Comparison of ENCODE assay signal across 8 mouse cellular contexts in genomic region chr10:24131451-24132262, GRCm38 (mm10). TPM values are rescaled to one million over a fixed set of nuclear protein-coding genes. Genes with fewer than 3 reads are reported as not detected.
A peak's percentile ranks its signal among the peaks of the same experiment; 100 is the strongest.
DNase-seq lines count a peak whose midpoint lies in the region; ATAC-seq and TF ChIP-seq lines count a peak whose summit lies in the region.

No protein-coding gene starts in this region.

- peak; percentile 91 for ATAC-seq in forebrain, embryonic 15.5 days (replicated peaks)
- peak; percentile 89 for ATAC-seq in hindbrain, postnatal 0 days

- no peaks in the 10 kb centered on the region for H3K27me3 ChIP-seq in spleen, adult 2 months (ENCODE audit: control insufficient read depth, insufficient read depth, low read length)
- H3K27me3 ChIP-seq in forebrain, embryonic 15.5 days, result no peaks in the 10 kb centered on the region
- no peaks in the 10 kb centered on the region for H3K27me3 ChIP-seq in hindbrain, postnatal 0 days (ENCODE audit: insufficient read depth, low read length)
- no peaks in the 10 kb centered on the region for H3K27me3 ChIP-seq in megakaryocyte, embryonic 14.5 days (replicated peaks)

- 0 out of 2 replicates have a peak, but pooled peaks have one; percentile 7 for TF ChIP-seq CTCF in spleen, adult 2 months (IDR thresholded peaks at IDR 0.05; ENCODE audit: extremely low read depth, insufficient read depth, insufficient read length, insufficient replicate concordance)
- peak; percentile 86 for TF ChIP-seq CTCF in hindbrain, postnatal 0 days (IDR thresholded peaks at IDR 0.05; ENCODE audit: low read depth)

- no peak overlapping the region; the same call in 1 of the 2 replicates for H3K4me3 ChIP-seq in spleen, adult 2 months (ENCODE audit: extremely low read depth, insufficient read depth, insufficient read length)
- H3K4me3 ChIP-seq in forebrain, embryonic 15.5 days, result no peak overlapping the region
- peak overlapping the region; percentile 16; the same call in 1 of the 2 replicates for H3K4me3 ChIP-seq in hindbrain, postnatal 0 days (ENCODE audit: low read length)
- peak overlapping the region; percentile 84 for H3K4me3 ChIP-seq in megakaryocyte, embryonic 14.5 days (replicated peaks)

- H3K9ac ChIP-seq in forebrain, embryonic 15.5 days (replicated peaks), result no peak overlapping the region
- no peak overlapping the region for H3K9ac ChIP-seq in hindbrain, postnatal 0 days (replicated peaks; ENCODE audit: low read length)

- H3K9me3 ChIP-seq in forebrain, embryonic 15.5 days, result no peaks in the 10 kb centered on the region
- H3K9me3 ChIP-seq in hindbrain, postnatal 0 days (ENCODE audit: low read length), result no peaks in the 10 kb centered on the region
- H3K9me3 ChIP-seq in megakaryocyte, embryonic 14.5 days, result no peaks in the 10 kb centered on the region

- H3K36me3 ChIP-seq in spleen, adult 2 months (ENCODE audit: control insufficient read depth, insufficient read depth, low read length), result no peaks in the 10 kb centered on the region
- H3K36me3 ChIP-seq in forebrain, embryonic 15.5 days, result no peaks in the 10 kb centered on the region
- no peaks in the 10 kb centered on the region for H3K36me3 ChIP-seq in hindbrain, postnatal 0 days (ENCODE audit: insufficient read depth, low read length)
- no peaks in the 10 kb centered on the region for H3K36me3 ChIP-seq in megakaryocyte, embryonic 14.5 days (replicated peaks; ENCODE audit: low read length)

- H3K4me1 ChIP-seq in spleen, adult 2 months (ENCODE audit: control insufficient read depth, insufficient read depth, insufficient read length), result no peaks in the 10 kb centered on the region
- no peaks in the 10 kb centered on the region for H3K4me1 ChIP-seq in forebrain, embryonic 15.5 days
- H3K4me1 ChIP-seq in hindbrain, postnatal 0 days (ENCODE audit: insufficient read depth, low read length), result no peaks in the 10 kb centered on the region
- H3K4me1 ChIP-seq in megakaryocyte, embryonic 14.5 days, result peaks cover 36% of the 10 kb centered on the region

- DNase-seq in spleen, adult 2 months (ENCODE audit: low read depth in 1 of 2, low spot score in 2 of 2), result peak; percentile 55 to 77
- DNase-seq in spleen, adult 12 weeks (ENCODE audit: low spot score), result no peak
- peak; percentile 61 to 63 for DNase-seq in cerebellum, adult 18-20 months
- DNase-seq in hindbrain, postnatal 0 days (ENCODE audit: low spot score), result peak; percentile 92
- peak; percentile 46 to 60 for DNase-seq in left cerebral cortex, adult 18-20 months (ENCODE audit: low spot score in 2 of 2)
- peak; percentile 68 to 85 for DNase-seq in spleen, postnatal 36 days (ENCODE audit: low spot score in 2 of 2)

- WGBS in spleen, adult 2 months, result 36% methylated on average over 9 of the region's 9 CpGs
- 22% methylated on average over 9 of the region's 9 CpGs for WGBS in forebrain, embryonic 15.5 days
- WGBS in hindbrain, postnatal 0 days, result 18% methylated on average over 9 of the region's 9 CpGs

- no peak overlapping the region; the same call in 1 of the 2 replicates for H3K27ac ChIP-seq in spleen, adult 2 months (ENCODE audit: insufficient read depth, low read length)
- H3K27ac ChIP-seq in forebrain, embryonic 15.5 days (replicated peaks), result no peak overlapping the region
- H3K27ac ChIP-seq in hindbrain, postnatal 0 days, result no peak overlapping the region

- no peak for TF ChIP-seq POLR2A in spleen, adult 2 months (IDR thresholded peaks at IDR 0.05; ENCODE audit: low read depth, low read length)

- H3K4me2 ChIP-seq in forebrain, embryonic 15.5 days (replicated peaks), result peak overlapping the region; percentile 14; the same call in 1 of the 2 replicates
- peak overlapping the region; percentile 39 for H3K4me2 ChIP-seq in hindbrain, postnatal 0 days (ENCODE audit: low read depth, low read length)

RNA-seq across cellular contexts. Expression of gene Stx7, which starts 17.4 kb away (rescaled TPM):
- polyA plus RNA-seq in spleen, adult 2 months (2012; rRNA removed), result 57.6 and 61.7 TPM in 2 replicates
- 252 and 275 TPM in 2 replicates for polyA plus RNA-seq in forebrain, embryonic 15.5 days (2015; fragmentation: Nextera tagmentation; extraction: Ambion mirVana)
- total RNA-seq in hindbrain, postnatal 0 days (2014; rRNA removed), result 109 and 111 TPM in 2 replicates
- polyA plus RNA-seq in hindbrain, postnatal 0 days (2015; fragmentation: Nextera tagmentation; extraction: Ambion mirVana), result 289 and 299 TPM in 2 replicates
- 100 to 1,000 TPM; 136 to 139 TPM for total RNA-seq in left cerebral cortex, adult 18-20 months (2021)
- 109 and 228 TPM in 2 replicates for polyA plus RNA-seq in megakaryocyte, embryonic 14.5 days (2012; ENCODE audit: insufficient read depth, low replicate concordance)

RNA-seq across cellular contexts. Expression of gene Taar9, which starts 22.3 kb away (rescaled TPM):
- polyA plus RNA-seq in spleen, adult 2 months (2012; rRNA removed), result 0.07 TPM in 1 of 2 replicates, not detected in the other
- not detected in 2 replicates for polyA plus RNA-seq in forebrain, embryonic 15.5 days (2015; fragmentation: Nextera tagmentation; extraction: Ambion mirVana)
- not detected in 2 replicates for total RNA-seq in hindbrain, postnatal 0 days (2014; rRNA removed)
- not detected in 2 replicates for polyA plus RNA-seq in hindbrain, postnatal 0 days (2015; fragmentation: Nextera tagmentation; extraction: Ambion mirVana)
- not detected for total RNA-seq in left cerebral cortex, adult 18-20 months (2021)
- polyA plus RNA-seq in megakaryocyte, embryonic 14.5 days (2012; ENCODE audit: insufficient read depth, low replicate concordance), result not detected in 2 replicates

RNA-seq across cellular contexts. Expression of gene Taar8c, which starts 29.9 kb away (rescaled TPM):
- polyA plus RNA-seq in spleen, adult 2 months (2012; rRNA removed), result 0.15 and 0.25 TPM in 2 replicates
- not detected in 2 replicates for polyA plus RNA-seq in forebrain, embryonic 15.5 days (2015; fragmentation: Nextera tagmentation; extraction: Ambion mirVana)
- not detected in 2 replicates for total RNA-seq in hindbrain, postnatal 0 days (2014; rRNA removed)
- polyA plus RNA-seq in hindbrain, postnatal 0 days (2015; fragmentation: Nextera tagmentation; extraction: Ambion mirVana), result not detected in 2 replicates
- total RNA-seq in left cerebral cortex, adult 18-20 months (2021), result not detected
- polyA plus RNA-seq in megakaryocyte, embryonic 14.5 days (2012; ENCODE audit: insufficient read depth, low replicate concordance), result not detected in 2 replicates

RNA-seq across cellular contexts. Expression of gene Taar8b, which starts 39.6 kb away (rescaled TPM):
- polyA plus RNA-seq in spleen, adult 2 months (2012; rRNA removed), result 0.20 and 0.75 TPM in 2 replicates
- not detected in 2 replicates for polyA plus RNA-seq in forebrain, embryonic 15.5 days (2015; fragmentation: Nextera tagmentation; extraction: Ambion mirVana)
- total RNA-seq in hindbrain, postnatal 0 days (2014; rRNA removed), result not detected in 2 replicates
- not detected in 2 replicates for polyA plus RNA-seq in hindbrain, postnatal 0 days (2015; fragmentation: Nextera tagmentation; extraction: Ambion mirVana)
- not detected for total RNA-seq in left cerebral cortex, adult 18-20 months (2021)
- polyA plus RNA-seq in megakaryocyte, embryonic 14.5 days (2012; ENCODE audit: insufficient read depth, low replicate concordance), result not detected in 2 replicates

RNA-seq across cellular contexts. Expression of gene Taar8a, which starts 55.4 kb away (rescaled TPM):
- not detected in 2 replicates for polyA plus RNA-seq in spleen, adult 2 months (2012; rRNA removed)
- polyA plus RNA-seq in forebrain, embryonic 15.5 days (2015; fragmentation: Nextera tagmentation; extraction: Ambion mirVana), result not detected in 2 replicates
- not detected in 2 replicates for total RNA-seq in hindbrain, postnatal 0 days (2014; rRNA removed)
- not detected in 2 replicates for polyA plus RNA-seq in hindbrain, postnatal 0 days (2015; fragmentation: Nextera tagmentation; extraction: Ambion mirVana)
- total RNA-seq in left cerebral cortex, adult 18-20 months (2021), result not detected
- not detected in 2 replicates for polyA plus RNA-seq in megakaryocyte, embryonic 14.5 days (2012; ENCODE audit: insufficient read depth, low replicate concordance)

Comparison
In these comparisons a context has a peak if more than half of its experiments do, and no peak if none do; other contexts are left out.
1. H3K4me3 ChIP-seq: peak in hindbrain, postnatal 0 days (single experiment) and megakaryocyte, embryonic 14.5 days (single experiment); none in spleen, adult 2 months (single experiment) and forebrain, embryonic 15.5 days (single experiment).